In genomic region chr5:124528791-124529190, GRCm38 (mm10) we compare ENCODE assay signal across 7 mouse cellular contexts. TPM values are rescaled to one million over a fixed set of nuclear protein-coding genes. Genes with fewer than 3 reads are reported as not detected.
DNase-seq lines count a peak whose midpoint lies in the region; ATAC-seq and TF ChIP-seq lines count a peak whose summit lies in the region.

No protein-coding gene starts in this region.

- ATAC-seq in forebrain, embryonic 11.5 days (replicated peaks; ENCODE audit: low FRiP score), result no peak
- ATAC-seq in midbrain, embryonic 16.5 days, result no peak

- TF ChIP-seq POLR2A in heart, adult 2 months (IDR thresholded peaks at IDR 0.05; ENCODE audit: insufficient read depth, low read depth, low read length), result no peak; the same call in none of the 2 replicates

- 56% methylated on average over 9 of the region's 9 CpGs for WGBS in forebrain, embryonic 11.5 days
- WGBS in heart, adult 2 months, result 9% methylated on average over 9 of the region's 9 CpGs
- 41% methylated on average over 9 of the region's 9 CpGs for WGBS in midbrain, embryonic 16.5 days

- H3K4me3 ChIP-seq in forebrain, embryonic 11.5 days (ENCODE audit: low read depth, low read length), result 0 out of 2 replicates have a peak overlapping the region, but pooled peaks have one; percentile 62
- peak overlapping the region; percentile 89 for H3K4me3 ChIP-seq in heart, adult 2 months
- no peak overlapping the region for H3K4me3 ChIP-seq in midbrain, embryonic 16.5 days (ENCODE audit: low read depth, low read length)

- intact Hi-C loops in heart, adult 2 months (cut with DNase I), result loop anchor here (2.0 kb wide), 2 partner anchors 18 to 30 kb away; no protein-coding TSS in a partner anchor

- no peaks in the 10 kb centered on the region for H3K9me3 ChIP-seq in forebrain, embryonic 11.5 days (ENCODE audit: control insufficient read depth, low read length)
- no peaks in the 10 kb centered on the region for H3K9me3 ChIP-seq in midbrain, embryonic 16.5 days (replicated peaks; ENCODE audit: control insufficient read depth, low read length, poor library complexity, severe bottlenecking)

- H3K27ac ChIP-seq in forebrain, embryonic 11.5 days (ENCODE audit: low read depth, low read length), result no peak overlapping the region
- H3K27ac ChIP-seq in heart, adult 2 months, result peak overlapping the region; percentile 96
- H3K27ac ChIP-seq in midbrain, embryonic 16.5 days (ENCODE audit: low read length), result peak overlapping the region; percentile 56; the same call in 1 of the 2 replicates

- H3K9ac ChIP-seq in forebrain, embryonic 11.5 days (ENCODE audit: low read length), result peak overlapping the region; percentile 27
- H3K9ac ChIP-seq in heart, adult 2 months (ENCODE audit: low read depth, low read length), result peak overlapping the region; percentile 92
- peak overlapping the region; percentile 47; the same call in 1 of the 2 replicates for H3K9ac ChIP-seq in midbrain, embryonic 16.5 days (ENCODE audit: low read depth, low read length)

- peak; percentile 70; the same call in 1 of the 2 replicates for TF ChIP-seq EP300 in heart, adult 2 months (IDR thresholded peaks at IDR 0.05; ENCODE audit: insufficient read depth, low read depth, low read length)

- no peak for TF ChIP-seq CTCF in heart, adult 2 months (IDR thresholded peaks at IDR 0.05)

- peak overlapping the region; percentile 54; the same call in 1 of the 2 replicates for H3K4me2 ChIP-seq in forebrain, embryonic 11.5 days (ENCODE audit: low read depth, low read length, severe bottlenecking)
- H3K4me2 ChIP-seq in midbrain, embryonic 16.5 days (ENCODE audit: low read length), result peak overlapping the region; percentile 87

- no peaks in the 10 kb centered on the region for H3K27me3 ChIP-seq in forebrain, embryonic 11.5 days (ENCODE audit: control insufficient read depth, insufficient read depth, low read length)
- no peaks in the 10 kb centered on the region for H3K27me3 ChIP-seq in heart, adult 2 months (ENCODE audit: control insufficient read depth, insufficient read depth, low read length)
- no peaks in the 10 kb centered on the region for H3K27me3 ChIP-seq in midbrain, embryonic 16.5 days (ENCODE audit: control insufficient read depth, insufficient read depth, low read depth, low read length)

- no peak for DNase-seq in forebrain, embryonic 11.5 days (ENCODE audit: low spot score)
- peak in 1 of 2 experiments; percentile 75 for DNase-seq in heart, adult 2 months
- DNase-seq in kidney, postnatal 10 days, result peak; percentile 51
- no peak for DNase-seq in adrenal gland, postnatal 25 days
- DNase-seq in thymus, adult 18-20 months, result no peak
- no peak for DNase-seq in natural killer cell, adult 2 months (ENCODE audit: low spot score in 2 of 2)

- peaks cover 3% of the 10 kb centered on the region for H3K79me2 ChIP-seq in heart, adult 2 months (replicated peaks; ENCODE audit: control insufficient read depth, insufficient read depth, low read length)

- peaks cover 16% of the 10 kb centered on the region for H3K4me1 ChIP-seq in forebrain, embryonic 11.5 days (replicated peaks; ENCODE audit: control insufficient read depth, insufficient read depth, low read length)
- H3K4me1 ChIP-seq in heart, adult 2 months (ENCODE audit: control insufficient read depth, insufficient read depth, low read length), result no peaks in the 10 kb centered on the region; the same call in none of the 2 replicates
- peaks cover 20% of the 10 kb centered on the region for H3K4me1 ChIP-seq in midbrain, embryonic 16.5 days (ENCODE audit: control insufficient read depth, insufficient read depth, low read length)

- H3K36me3 ChIP-seq in forebrain, embryonic 11.5 days (ENCODE audit: control insufficient read depth, insufficient read depth, low read length), result no peaks in the 10 kb centered on the region
- H3K36me3 ChIP-seq in heart, adult 2 months (ENCODE audit: control insufficient read depth, insufficient read depth, low read length), result peaks cover 4% of the 10 kb centered on the region; the same call in 1 of the 2 replicates
- no peaks in the 10 kb centered on the region; the same call in 1 of the 2 replicates for H3K36me3 ChIP-seq in midbrain, embryonic 16.5 days (ENCODE audit: control insufficient read depth, insufficient read depth, low read length)

RNA-seq across cellular contexts. Expression of gene Rilpl1, which starts 2.4 kb away (rescaled TPM):
- polyA plus RNA-seq in forebrain, embryonic 11.5 days (2014; fragmentation: Nextera tagmentation; extraction: Ambion mirVana), result 21.6 and 24.1 TPM in 2 replicates
- 100 to 1,000 TPM; 189 to 251 TPM for total RNA-seq in heart, adult 2 months (2021)
- 166 and 182 TPM in 2 replicates for polyA plus RNA-seq in heart, adult 2 months (2012; rRNA removed)
- polyA plus RNA-seq in midbrain, embryonic 16.5 days (2015; fragmentation: Nextera tagmentation; extraction: Ambion mirVana), result 10.6 and 11.7 TPM in 2 replicates
- 15.1 and 17.7 TPM in 2 replicates for total RNA-seq in adrenal gland, postnatal 25 days (2021)

RNA-seq across cellular contexts. Expression of gene Tmed2, which starts 11.7 kb away (rescaled TPM):
- 445 and 465 TPM in 2 replicates for polyA plus RNA-seq in forebrain, embryonic 11.5 days (2014; fragmentation: Nextera tagmentation; extraction: Ambion mirVana)
- total RNA-seq in heart, adult 2 months (2021), result 100 to 1,000 TPM; 167 to 194 TPM
- 80.9 and 150 TPM in 2 replicates for polyA plus RNA-seq in heart, adult 2 months (2012; rRNA removed)
- polyA plus RNA-seq in midbrain, embryonic 16.5 days (2015; fragmentation: Nextera tagmentation; extraction: Ambion mirVana), result 340 and 348 TPM in 2 replicates
- 186 and 197 TPM in 2 replicates for total RNA-seq in adrenal gland, postnatal 25 days (2021)

RNA-seq across cellular contexts. Expression of gene Ddx55, which starts 23.9 kb away (rescaled TPM):
- polyA plus RNA-seq in forebrain, embryonic 11.5 days (2014; fragmentation: Nextera tagmentation; extraction: Ambion mirVana), result 16.5 and 18.3 TPM in 2 replicates
- 1 to 10 TPM; 6.2 to 7.5 TPM for total RNA-seq in heart, adult 2 months (2021)
- polyA plus RNA-seq in heart, adult 2 months (2012; rRNA removed), result 5.3 and 7.7 TPM in 2 replicates
- 25.7 and 27.8 TPM in 2 replicates for polyA plus RNA-seq in midbrain, embryonic 16.5 days (2015; fragmentation: Nextera tagmentation; extraction: Ambion mirVana)
- 14.8 and 15.5 TPM in 2 replicates for total RNA-seq in adrenal gland, postnatal 25 days (2021)

RNA-seq across cellular contexts. Expression of gene Snrnp35, which starts 45.9 kb away (rescaled TPM):
- polyA plus RNA-seq in forebrain, embryonic 11.5 days (2014; fragmentation: Nextera tagmentation; extraction: Ambion mirVana), result 14.3 and 17.3 TPM in 2 replicates
- 10 to 100 TPM; 10.5 to 14.5 TPM for total RNA-seq in heart, adult 2 months (2021)
- polyA plus RNA-seq in heart, adult 2 months (2012; rRNA removed), result 2.4 and 4.5 TPM in 2 replicates
- 19.9 and 21.7 TPM in 2 replicates for polyA plus RNA-seq in midbrain, embryonic 16.5 days (2015; fragmentation: Nextera tagmentation; extraction: Ambion mirVana)
- 20.7 TPM in 2 replicates for total RNA-seq in adrenal gland, postnatal 25 days (2021)

RNA-seq across cellular contexts. Expression of gene Eif2b1, which starts 50.1 kb away (rescaled TPM):
- polyA plus RNA-seq in forebrain, embryonic 11.5 days (2014; fragmentation: Nextera tagmentation; extraction: Ambion mirVana), result 74.5 and 84.0 TPM in 2 replicates
- 10 to 100 TPM; 23.5 to 27.6 TPM for total RNA-seq in heart, adult 2 months (2021)
- 18.4 and 24.7 TPM in 2 replicates for polyA plus RNA-seq in heart, adult 2 months (2012; rRNA removed)
- 62.1 and 63.6 TPM in 2 replicates for polyA plus RNA-seq in midbrain, embryonic 16.5 days (2015; fragmentation: Nextera tagmentation; extraction: Ambion mirVana)
- 42.1 and 48.3 TPM in 2 replicates for total RNA-seq in adrenal gland, postnatal 25 days (2021)

Comparison
In these comparisons a context has a peak if more than half of its experiments do, and no peak if none do; other contexts are left out.
1. H3K9ac ChIP-seq: peak in every context shown above with its lines; median percentile 92 in heart, adult 2 months; 47 in midbrain, embryonic 16.5 days; 27 in forebrain, embryonic 11.5 days.